Mouse (Mus musculus): ENCODE measurements around the gene Herc2. TPM values are rescaled to one million over a fixed set of nuclear protein-coding genes. Genes with fewer than 3 reads are reported as not detected.

Gene Herc2
- total and polyA plus RNA-seq, 2 experiments from 2014 or later, result 13.0 to 21.6 TPM

DNA sequence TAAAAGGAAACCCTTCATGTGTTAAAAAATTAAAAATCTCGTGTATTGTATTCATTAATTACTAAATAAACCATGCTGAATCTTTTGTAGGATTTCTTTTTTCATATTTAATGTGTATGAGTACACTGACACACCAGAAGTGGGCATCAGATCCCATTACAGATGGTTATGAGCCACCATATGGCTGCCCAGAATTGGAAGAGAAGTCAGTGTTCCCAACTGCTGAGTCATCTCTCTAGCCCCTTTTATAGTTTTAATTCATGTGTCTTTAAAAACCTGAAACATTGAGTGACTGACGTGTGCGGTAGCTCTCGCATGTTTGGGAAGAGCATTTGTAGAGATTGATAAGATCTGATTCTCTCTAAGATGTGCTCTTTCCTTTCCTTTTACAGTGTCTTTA lies 21.7 kb downstream of the Herc2 start:
- 81% methylated on average over 4 of the region's 4 CpGs for WGBS
- no peak for ATAC-seq (ENCODE audit: insufficient read depth, low read depth)
- H3K4me3 ChIP-seq (ENCODE audit: low read depth, low read length), result no peak overlapping the region
- no peak overlapping the region for H3K4me2 ChIP-seq (ENCODE audit: low read depth, low read length)
- H3K27ac ChIP-seq (ENCODE audit: low read depth), result no peak overlapping the region
- peaks cover 8% of the 10 kb centered on the region; the same call in 1 of the 2 replicates for H3K36me3 ChIP-seq (replicated peaks; ENCODE audit: control insufficient read depth, insufficient read depth, low read length)
- no peaks in the 10 kb centered on the region for H3K27me3 ChIP-seq (ENCODE audit: control insufficient read depth, insufficient read depth, low read length)
- no peak for DNase-seq (ENCODE audit: low spot score)
- TF ChIP-seq EP300 (IDR thresholded peaks at IDR 0.05; ENCODE audit: low read depth) (no peak), CTCF (IDR thresholded peaks at IDR 0.05; ENCODE audit: low read depth) (no peak)
- H3K9me3 ChIP-seq (replicated peaks; ENCODE audit: control insufficient read depth, low read length), result no peaks in the 10 kb centered on the region
- H3K4me1 ChIP-seq (ENCODE audit: control insufficient read depth, insufficient read depth), result no peaks in the 10 kb centered on the region
- H3K9ac ChIP-seq (replicated peaks; ENCODE audit: low read depth, low read length), result no peak overlapping the region

GRCm38 (mm10) chr7:56083034-56083433 lies 33.0 kb downstream of the Herc2 start:
- no peak overlapping the region for H3K4me3 ChIP-seq (ENCODE audit: low read depth, low read length)
- no peaks in the 10 kb centered on the region for H3K27me3 ChIP-seq (ENCODE audit: control insufficient read depth, insufficient read depth, low read length)
- no peak overlapping the region for H3K27ac ChIP-seq (ENCODE audit: low read depth)
- no peak overlapping the region for H3K9ac ChIP-seq (replicated peaks; ENCODE audit: low read depth, low read length)
- H3K4me2 ChIP-seq (ENCODE audit: low read depth, low read length), result no peak overlapping the region
- no peaks in the 10 kb centered on the region for H3K9me3 ChIP-seq (replicated peaks; ENCODE audit: control insufficient read depth, low read length)
- H3K4me1 ChIP-seq (ENCODE audit: control insufficient read depth, insufficient read depth), result no peaks in the 10 kb centered on the region
- no peak for DNase-seq (ENCODE audit: low spot score)
- 78% methylated on average over 2 of the region's 2 CpGs for WGBS
- no peak for TF ChIP-seq EP300 (IDR thresholded peaks at IDR 0.05; ENCODE audit: low read depth)
- no peak for TF ChIP-seq CTCF (IDR thresholded peaks at IDR 0.05; ENCODE audit: low read depth)
- no peak for ATAC-seq (ENCODE audit: insufficient read depth, low read depth)
- peaks cover 22% of the 10 kb centered on the region for H3K36me3 ChIP-seq (replicated peaks; ENCODE audit: control insufficient read depth, insufficient read depth, low read length)

DNA sequence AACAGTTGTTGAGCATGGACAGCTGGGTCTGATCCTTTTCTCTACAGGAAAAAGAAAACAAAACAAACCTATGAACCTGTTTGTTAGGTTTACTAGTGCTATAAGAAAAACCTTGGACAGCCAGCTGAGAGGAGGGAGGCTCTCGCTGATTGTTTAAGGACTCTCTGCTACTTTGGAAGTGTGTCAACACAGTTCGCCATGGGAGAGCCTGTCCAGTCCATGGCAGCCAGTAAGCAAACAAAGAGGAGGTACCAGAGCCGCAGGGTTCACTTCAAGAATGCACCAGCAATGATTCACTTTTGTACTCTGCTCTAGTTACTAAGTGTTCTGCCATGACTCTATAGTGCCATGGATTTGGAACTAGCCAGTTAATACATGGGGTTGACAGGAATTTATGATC lies 39.1 kb downstream of the Herc2 start:
- H3K4me1 ChIP-seq (ENCODE audit: control insufficient read depth, insufficient read depth), result no peaks in the 10 kb centered on the region
- peaks cover 58% of the 10 kb centered on the region for H3K36me3 ChIP-seq (replicated peaks; ENCODE audit: control insufficient read depth, insufficient read depth, low read length)
- H3K4me3 ChIP-seq (ENCODE audit: low read depth, low read length), result no peak overlapping the region
- H3K4me2 ChIP-seq (ENCODE audit: low read depth, low read length), result no peak overlapping the region
- TF ChIP-seq EP300 (IDR thresholded peaks at IDR 0.05; ENCODE audit: low read depth), result no peak
- no peak for TF ChIP-seq CTCF (IDR thresholded peaks at IDR 0.05; ENCODE audit: low read depth)
- DNase-seq (ENCODE audit: low spot score) (no peak), ATAC-seq (ENCODE audit: insufficient read depth, low read depth) (no peak)
- no peak overlapping the region for H3K27ac ChIP-seq (ENCODE audit: low read depth)
- H3K9me3 ChIP-seq (replicated peaks; ENCODE audit: control insufficient read depth, low read length), result no peaks in the 10 kb centered on the region
- no peak overlapping the region for H3K9ac ChIP-seq (replicated peaks; ENCODE audit: low read depth, low read length)
- no peaks in the 10 kb centered on the region for H3K27me3 ChIP-seq (ENCODE audit: control insufficient read depth, insufficient read depth, low read length)
- WGBS, result 84% methylated on average over 3 of the region's 3 CpGs

DNA sequence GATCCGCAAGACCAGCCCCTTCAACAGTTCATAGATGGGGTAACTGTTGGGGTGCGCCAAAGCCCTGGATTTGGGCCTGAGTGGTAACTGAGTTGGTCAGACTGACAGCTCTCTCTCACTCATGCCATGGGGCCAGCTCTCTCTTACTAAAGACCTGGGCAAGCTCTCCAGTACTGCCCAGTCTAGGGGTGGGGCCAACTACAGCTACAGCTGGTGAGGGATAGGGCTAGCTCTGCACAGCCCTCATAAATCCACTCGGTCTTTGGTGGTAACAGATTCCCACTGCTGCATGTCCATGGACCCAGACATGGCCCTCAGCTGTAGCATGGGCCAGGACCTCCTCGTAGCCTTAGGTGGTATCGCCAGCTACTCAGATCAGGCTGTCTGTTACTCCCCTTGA lies 41.4 kb downstream of the Herc2 start:
- H3K36me3 ChIP-seq (replicated peaks; ENCODE audit: control insufficient read depth, insufficient read depth, low read length), result peaks cover 62% of the 10 kb centered on the region
- no peak for TF ChIP-seq EP300 (IDR thresholded peaks at IDR 0.05; ENCODE audit: low read depth)
- no peak for TF ChIP-seq CTCF (IDR thresholded peaks at IDR 0.05; ENCODE audit: low read depth)
- no peaks in the 10 kb centered on the region for H3K4me1 ChIP-seq (ENCODE audit: control insufficient read depth, insufficient read depth)
- no peak overlapping the region for H3K9ac ChIP-seq (replicated peaks; ENCODE audit: low read depth, low read length)
- H3K4me2 ChIP-seq (ENCODE audit: low read depth, low read length), result no peak overlapping the region
- no peak for DNase-seq (ENCODE audit: low spot score)
- 90% methylated on average over 5 of the region's 5 CpGs for WGBS
- ATAC-seq (ENCODE audit: insufficient read depth, low read depth), result no peak
- H3K4me3 ChIP-seq (ENCODE audit: low read depth, low read length), result no peak overlapping the region
- H3K27me3 ChIP-seq (ENCODE audit: control insufficient read depth, insufficient read depth, low read length), result no peaks in the 10 kb centered on the region
- no peak overlapping the region for H3K27ac ChIP-seq (ENCODE audit: low read depth)
- no peaks in the 10 kb centered on the region for H3K9me3 ChIP-seq (replicated peaks; ENCODE audit: control insufficient read depth, low read length)

DNA sequence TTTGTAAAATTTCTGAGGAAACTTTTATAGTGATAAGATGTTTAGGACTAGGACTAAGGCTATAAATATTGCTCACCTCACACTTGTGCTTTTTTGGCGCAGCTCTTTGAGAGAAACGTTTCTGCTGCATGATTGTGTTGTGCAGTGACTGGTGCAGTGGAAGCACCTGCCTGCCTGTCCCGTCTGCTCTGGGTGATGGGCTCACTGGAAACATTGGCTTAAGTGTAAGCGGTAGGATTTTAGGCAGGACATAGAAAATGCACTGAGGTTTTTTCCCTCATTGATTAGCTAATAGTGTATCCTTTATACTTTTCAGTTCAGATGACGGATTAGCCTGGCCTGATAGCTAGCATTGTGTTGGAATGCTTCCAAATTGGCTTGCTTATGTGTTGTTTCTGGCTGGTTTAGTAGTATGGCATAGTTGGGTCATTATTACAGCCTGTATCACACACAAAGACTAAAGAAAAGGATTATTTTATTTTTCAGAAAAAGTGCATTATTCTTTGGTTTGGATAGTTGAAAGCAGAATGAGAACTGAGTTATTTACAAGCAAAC lies 52.4 kb downstream of the Herc2 start:
- DNase-seq (ENCODE audit: low spot score) (no peak), ATAC-seq (ENCODE audit: insufficient read depth, low read depth) (no peak)
- H3K9me3 ChIP-seq (replicated peaks; ENCODE audit: control insufficient read depth, low read length), result no peaks in the 10 kb centered on the region
- no peak overlapping the region for H3K4me2 ChIP-seq (ENCODE audit: low read depth, low read length)
- 51% methylated on average over 5 of the region's 5 CpGs for WGBS
- no peaks in the 10 kb centered on the region for H3K27me3 ChIP-seq (ENCODE audit: control insufficient read depth, insufficient read depth, low read length)
- H3K27ac ChIP-seq (ENCODE audit: low read depth), result no peak overlapping the region
- no peak overlapping the region for H3K4me3 ChIP-seq (ENCODE audit: low read depth, low read length)
- no peak for TF ChIP-seq EP300 (IDR thresholded peaks at IDR 0.05; ENCODE audit: low read depth)
- no peak for TF ChIP-seq CTCF (IDR thresholded peaks at IDR 0.05; ENCODE audit: low read depth)
- H3K9ac ChIP-seq (replicated peaks; ENCODE audit: low read depth, low read length), result no peak overlapping the region
- H3K36me3 ChIP-seq (replicated peaks; ENCODE audit: control insufficient read depth, insufficient read depth, low read length), result peaks cover 69% of the 10 kb centered on the region
- H3K4me1 ChIP-seq (ENCODE audit: control insufficient read depth, insufficient read depth), result no peaks in the 10 kb centered on the region

DNA sequence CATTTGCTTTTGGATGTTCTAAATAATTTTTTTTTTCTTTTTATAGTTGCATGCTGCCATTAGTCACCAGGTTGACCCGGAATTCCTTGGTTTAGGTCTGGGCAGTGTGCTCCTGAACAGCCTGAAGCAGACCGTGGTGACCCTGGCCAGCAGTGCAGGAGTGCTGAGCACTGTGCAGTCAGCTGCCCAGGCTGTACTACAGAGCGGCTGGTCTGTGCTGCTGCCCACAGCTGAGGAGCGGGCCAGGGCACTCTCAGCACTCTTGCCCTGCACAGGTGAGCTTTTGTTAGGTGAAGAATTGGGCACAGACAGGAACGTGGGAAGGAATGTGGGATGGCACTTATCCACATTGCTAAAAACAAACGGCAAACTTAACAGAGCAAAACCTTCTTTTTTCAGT lies 63.0 kb downstream of the Herc2 start:
- Histone ChIP-seq H3K4me1 (ENCODE audit: control insufficient read depth, insufficient read depth) (no peaks in the 10 kb centered on the region), H3K9ac (replicated peaks; ENCODE audit: low read depth, low read length) (no peak overlapping the region), H3K4me2 (ENCODE audit: low read depth, low read length) (no peak overlapping the region), H3K27ac (ENCODE audit: low read depth) (no peak overlapping the region), H3K9me3 (replicated peaks; ENCODE audit: control insufficient read depth, low read length) (no peaks in the 10 kb centered on the region), H3K4me3 (ENCODE audit: low read depth, low read length) (no peak overlapping the region), H3K36me3 (replicated peaks; ENCODE audit: control insufficient read depth, insufficient read depth, low read length) (peaks cover 53% of the 10 kb centered on the region), H3K27me3 (ENCODE audit: control insufficient read depth, insufficient read depth, low read length) (no peaks in the 10 kb centered on the region)
- WGBS, result 90% methylated on average over 6 of the region's 6 CpGs
- TF ChIP-seq EP300 (IDR thresholded peaks at IDR 0.05; ENCODE audit: low read depth), result no peak
- TF ChIP-seq CTCF (IDR thresholded peaks at IDR 0.05; ENCODE audit: low read depth), result no peak
- no peak for ATAC-seq (ENCODE audit: insufficient read depth, low read depth)
- DNase-seq (ENCODE audit: low spot score), result no peak

Measured in heart, postnatal 0 days (tissue).